Mouse (Mus musculus): ENCODE measurements around the gene Retreg3.

- TF ChIP-seq CTCF (IDR thresholded peaks at IDR 0.05) (no peak), EP300 (IDR thresholded peaks at IDR 0.05) (0 out of 2 replicates have a peak, but pooled peaks have one; percentile 5)
Measured at GRCm38 (mm10) chr11:101118105-101118504, 1.6 kb downstream of the Retreg3 start.

Data from lung, postnatal 0 days (tissue).